In the genomic region with DNA sequence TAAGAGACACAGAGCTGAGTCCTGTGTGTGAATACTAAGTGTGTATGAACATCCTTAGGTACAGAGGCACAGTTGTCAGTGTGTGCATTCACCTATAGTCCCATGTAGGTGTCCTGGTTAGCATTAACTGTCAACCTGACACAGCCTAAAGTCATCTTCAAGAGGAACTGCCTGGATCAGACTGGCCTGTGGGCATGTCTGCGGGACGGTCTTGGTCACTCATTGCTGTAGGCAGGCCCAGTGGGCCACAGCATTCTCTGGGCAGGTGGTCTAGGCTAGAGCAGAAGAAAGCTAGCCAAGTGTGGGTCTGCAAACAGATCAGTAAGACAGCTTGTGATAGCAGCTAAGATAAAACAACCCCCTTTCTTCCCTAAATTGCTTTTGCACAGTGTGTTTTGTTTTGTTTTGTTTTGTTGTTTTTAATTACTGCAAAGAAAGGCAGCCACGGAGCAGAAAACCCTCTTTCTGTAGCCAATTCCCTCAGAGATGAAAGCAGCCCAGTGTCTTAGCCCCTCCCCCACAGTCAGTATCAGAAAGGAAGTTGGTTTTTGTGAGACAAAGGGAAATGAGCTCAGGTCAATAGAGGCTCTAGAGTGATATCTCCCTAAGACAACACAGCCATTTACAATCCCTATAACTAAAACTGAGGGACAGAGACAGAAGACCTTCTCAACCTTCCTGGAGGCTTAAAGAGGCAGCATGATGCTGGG, we compare ENCODE assay signal across 10 mouse cellular contexts.
A peak's percentile ranks its signal among the peaks of the same experiment; 100 is the strongest.
DNase-seq lines count a peak whose midpoint lies in the region; ATAC-seq and TF ChIP-seq lines count a peak whose summit lies in the region.
"Had no signal": no experiment of that assay in that cellular context is flagged by ENCODE, and none has a peak within 500 bp of the region (broad histone marks: within the 10 kb centered on the region; RNA-seq: fewer than 3 reads in every experiment).

No protein-coding gene starts in this region.

- no peak for TF ChIP-seq POLR2A in bone marrow macrophage, adult 2 months (IDR thresholded peaks at IDR 0.05; ENCODE audit: borderline replicate concordance, low read depth, low read length)

- no peaks in the 10 kb centered on the region for H3K9me3 ChIP-seq in hindbrain, embryonic 10.5 days
- H3K9me3 ChIP-seq in hindbrain, embryonic 14.5 days (ENCODE audit: control insufficient read depth, low read length): no peaks in the 10 kb centered on the region

- H3K27me3 ChIP-seq in hindbrain, embryonic 10.5 days (ENCODE audit: insufficient read depth, poor library complexity, severe bottlenecking): no peaks in the 10 kb centered on the region
- no peaks in the 10 kb centered on the region for H3K27me3 ChIP-seq in hindbrain, embryonic 14.5 days (ENCODE audit: control insufficient read depth, insufficient read depth, low read length)
- H3K27me3 ChIP-seq: Patski had no signal

- TF ChIP-seq CTCF in bone marrow macrophage, adult 2 months (IDR thresholded peaks at IDR 0.05; ENCODE audit: low read depth, low read length): no peak

- H3K27ac ChIP-seq in hindbrain, embryonic 10.5 days: peak overlapping the region; percentile 75
- no peak overlapping the region for H3K27ac ChIP-seq in hindbrain, embryonic 14.5 days
- H3K27ac ChIP-seq in bone marrow macrophage, adult 2 months (ENCODE audit: insufficient read depth, low read depth, low read length): peak overlapping the region; percentile 42
- H3K27ac ChIP-seq in macrophage: peak overlapping the region; percentile 72

- peaks cover 17% of the 10 kb centered on the region for H3K4me1 ChIP-seq in hindbrain, embryonic 10.5 days (replicated peaks)
- 0 out of 2 replicates have a peak, but pooled peaks cover 4% of the 10 kb centered on the region for H3K4me1 ChIP-seq in hindbrain, embryonic 14.5 days (replicated peaks; ENCODE audit: control insufficient read depth, insufficient read depth, low read length)
- peaks cover 31% of the 10 kb centered on the region for H3K4me1 ChIP-seq in bone marrow macrophage, adult 2 months (ENCODE audit: control insufficient read depth, insufficient read depth, low read length)

- DNase-seq in hindbrain, embryonic 10.5 days (ENCODE audit: low spot score): no peak
- DNase-seq in hindbrain, embryonic 14.5 days (ENCODE audit: low spot score): no peak
- peak; percentile 63 to 67 for DNase-seq in B cell, adult 2 months
- DNase-seq in adrenal gland, postnatal 4 days (ENCODE audit: low spot score in 2 of 2): no peak
- no peak for DNase-seq in retina, embryonic 14.5 days (ENCODE audit: low spot score)
- no peak for DNase-seq in gastrocnemius, postnatal 10 days

- no peak for ATAC-seq in hindbrain, embryonic 14.5 days (ENCODE audit: low FRiP score)
- ATAC-seq: Patski had no signal

- H3K4me2 ChIP-seq in hindbrain, embryonic 14.5 days (replicated peaks): no peak overlapping the region

- 39% methylated on average over 3 of the region's 3 CpGs for WGBS in hindbrain, embryonic 10.5 days
- WGBS in hindbrain, embryonic 14.5 days: 56% methylated on average over 3 of the region's 3 CpGs
- 50% methylated on average over 3 of the region's 3 CpGs for WGBS in macrophage (ENCODE audit: missing documents)

- no peak overlapping the region for H3K4me3 ChIP-seq in hindbrain, embryonic 10.5 days
- no peak overlapping the region for H3K4me3 ChIP-seq in hindbrain, embryonic 14.5 days (replicated peaks; ENCODE audit: low read length)
- no peak overlapping the region for H3K4me3 ChIP-seq in bone marrow macrophage, adult 2 months (ENCODE audit: insufficient read depth, low read length)
- no peak overlapping the region for H3K4me3 ChIP-seq in macrophage (ENCODE audit: inconsistent target)

- H3K79me2 ChIP-seq in macrophage (ENCODE audit: inconsistent target): no peaks in the 10 kb centered on the region

- H3K9ac ChIP-seq in hindbrain, embryonic 14.5 days: no peak overlapping the region
- H3K9ac ChIP-seq: liver, postnatal 0 days had no signal

- no peaks in the 10 kb centered on the region for H3K36me3 ChIP-seq in hindbrain, embryonic 10.5 days
- H3K36me3 ChIP-seq in hindbrain, embryonic 14.5 days (replicated peaks; ENCODE audit: control insufficient read depth, insufficient read depth): no peaks in the 10 kb centered on the region
- no peaks in the 10 kb centered on the region for H3K36me3 ChIP-seq in macrophage (ENCODE audit: inconsistent target)

Comparison
In these comparisons a context has a peak if more than half of its experiments do, and no peak if none do; other contexts are left out.
1. DNase-seq: peak in B cell, adult 2 months (2 of 2); none in hindbrain, embryonic 10.5 days (single experiment), hindbrain, embryonic 14.5 days (single experiment), adrenal gland, postnatal 4 days (0 of 2), retina, embryonic 14.5 days (single experiment) and gastrocnemius, postnatal 10 days (single experiment).